Mouse (Mus musculus) heart, embryonic 14.5 days (tissue): ENCODE data around the gene Thtpa. TPM values are rescaled to one million over a fixed set of nuclear protein-coding genes. Genes with fewer than 3 reads are reported as not detected.

Source experiments
- ATAC-seq: fragments of 200-750 bp; cut with Nextera tagmentation; 2 replicates; pipeline ENCODE4 v1.8.0; 2017; ENCODE audit warnings: low read depth, moderate TSS enrichment; ENCODE audit not compliant: insufficient number of reproducible peaks, insufficient read depth, low FRiP score
- H3K27ac ChIP-seq, 2 experiments: fragments of 200-500 bp in 1 of 2; fragments of 300-500 bp in 1 of 2; sonication (generic) in 1 of 2; replicated peaks in 1 of 2; 2 replicates each; pipeline ENCODE4 v1.5.1; 2012 to 2014; ENCODE audit warnings: low read depth in 2 of 2, low read length in 2 of 2, control low read depth in 1 of 2, mild to moderate bottlenecking in 1 of 2, mixed read lengths in 1 of 2; ENCODE audit not compliant: control insufficient read depth in 1 of 2, insufficient read depth in 1 of 2
- H3K27me3 ChIP-seq: fragments of 300-500 bp; sonication (generic); 2 replicates; pipeline ENCODE4 v1.6.1; 2014; ENCODE audit warnings: mild to moderate bottlenecking, low read length, control low read depth; ENCODE audit not compliant: control insufficient read depth, insufficient read depth
- H3K36me3 ChIP-seq: fragments of 300-500 bp; sonication (generic); 2 replicates; pipeline ENCODE4 v1.6.1; 2014; ENCODE audit warnings: mild to moderate bottlenecking, control low read depth, low read length, mixed read lengths; ENCODE audit not compliant: control insufficient read depth, insufficient read depth
- H3K4me1 ChIP-seq, 2 experiments: fragments of 200-500 bp in 1 of 2; fragments of 300-500 bp in 1 of 2; sonication (generic) in 1 of 2; 2 replicates each; pipeline ENCODE4 v1.6.1; 2012 to 2014; ENCODE audit warnings: low read length in 2 of 2, control low read depth in 1 of 2, mixed read lengths in 1 of 2; ENCODE audit not compliant: control insufficient read depth in 2 of 2, insufficient read depth in 2 of 2
- H3K4me2 ChIP-seq: fragments of 300-500 bp; sonication (generic); 2 replicates; pipeline ENCODE4 v1.6.1; 2014; ENCODE audit warnings: mild to moderate bottlenecking, low read length
- H3K4me3 ChIP-seq, 2 experiments: fragments of 200-500 bp in 1 of 2; fragments of 300-500 bp in 1 of 2; sonication (generic) in 1 of 2; 2 replicates each; pipeline ENCODE4 v1.5.1; 2012 to 2014; ENCODE audit warnings: low read length in 2 of 2, mild to moderate bottlenecking in 2 of 2, control low read depth in 1 of 2, low read depth in 1 of 2, moderate library complexity in 1 of 2; ENCODE audit not compliant: control insufficient read depth in 1 of 2, insufficient read depth in 1 of 2
- H3K9ac ChIP-seq: fragments of 300-500 bp; sonication (generic); 2 replicates; pipeline ENCODE4 v1.6.1; 2014; ENCODE audit warnings: mild to moderate bottlenecking, low read length
- H3K9me3 ChIP-seq: fragments of 300-500 bp; sonication (generic); 2 replicates; pipeline ENCODE4 v1.6.1; 2016; ENCODE audit warnings: low read length, control low read depth; ENCODE audit not compliant: control insufficient read depth
- WGBS: fragments of 180-500 bp; shearing (Covaris S2); extraction: QIAGEN DNeasy Blood & Tissue Kit; methylation state at CpG from one replicate; pipeline ENCODE4 v1.1.7; 2014; 5-methylcytosine and 5-hydroxymethylcytosine counted together
- polyA plus RNA-seq: library from polyadenylated mRNA; unstranded; fragments of >200 nt; fragmentation: Nextera tagmentation; extraction: Ambion mirVana; gene quantifications from 2 replicates; pipeline ENCODE4 v1.2.1, GENCODE M21; 2014

Gene Thtpa
- polyA plus RNA-seq, 1 experiment from 2014 or later, result 15.1 TPM

DNA sequence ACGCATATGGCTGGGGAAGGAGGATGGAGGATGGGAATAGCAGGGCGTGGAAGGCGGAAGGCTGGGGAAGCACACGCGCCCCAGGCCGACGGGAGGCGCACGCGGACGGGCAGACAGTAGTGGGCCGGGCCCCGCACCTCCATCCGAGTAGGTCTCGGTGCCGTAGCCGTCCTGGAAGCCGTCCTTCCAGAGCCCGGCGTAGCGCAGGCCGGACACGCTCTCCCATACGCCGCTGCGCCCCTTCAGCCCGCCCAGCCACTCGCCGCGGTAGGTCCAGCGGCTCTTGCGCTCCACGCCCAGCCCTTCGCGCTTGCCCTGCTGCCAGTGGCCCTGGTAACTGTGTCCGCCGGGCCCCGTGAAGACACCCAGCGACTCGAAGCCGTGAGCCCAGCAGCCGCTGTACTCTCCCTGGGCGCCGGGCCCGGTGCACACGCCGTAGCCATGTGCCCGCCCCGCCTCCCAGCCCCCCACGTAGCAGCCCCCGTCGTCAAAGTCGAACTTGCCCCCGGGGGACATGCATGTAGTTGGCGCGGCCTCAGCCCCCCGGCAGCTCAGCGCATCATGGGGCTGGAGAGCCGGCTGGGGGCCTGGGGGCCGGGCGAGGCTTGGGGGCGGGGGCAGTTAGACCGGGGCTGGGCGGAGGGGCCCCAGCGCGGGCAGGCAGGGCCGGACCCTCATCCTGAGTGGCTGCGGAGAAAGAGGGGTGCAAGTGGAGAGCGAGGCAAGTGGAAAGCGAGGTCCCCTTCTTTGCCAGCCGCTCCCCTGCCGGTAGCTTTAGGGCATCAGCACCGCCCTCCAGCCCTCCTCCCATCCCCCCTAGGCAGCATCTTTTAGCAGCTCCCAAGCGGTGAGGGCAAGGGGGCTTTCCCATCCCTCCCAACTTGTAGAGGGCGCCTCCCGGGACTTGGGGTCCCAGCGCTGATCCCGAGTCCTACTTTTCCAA lies 20.4 kb downstream of the Thtpa start:
- H3K27me3 ChIP-seq, result peaks cover 77% of the 10 kb centered on the region
- ATAC-seq, result peak; percentile 46

GRCm38 (mm10) chr14:55115846-55116245 lies 21.3 kb downstream of the Thtpa start:
- H3K36me3 ChIP-seq, result no peaks in the 10 kb centered on the region
- peak overlapping the region; percentile 92 for H3K4me2 ChIP-seq
- H3K4me1 ChIP-seq, result peaks cover 2 to 20% of the 10 kb centered on the region in 2 experiments; a peak in 3 of 4 replicates
- H3K9me3 ChIP-seq, result no peaks in the 10 kb centered on the region
- WGBS, result 2% methylated on average over 8 of the region's 8 CpGs
- H3K9ac ChIP-seq, result no peak overlapping the region
- H3K27me3 ChIP-seq, result peaks cover 69% of the 10 kb centered on the region
- H3K27ac ChIP-seq, result no peak overlapping the region
- ATAC-seq, result no peak
- H3K4me3 ChIP-seq, result peak overlapping the region in 1 of 2 experiments; percentile 55; a peak in 1 of 4 replicates

More for the DNA sequence above, 20.4 kb downstream of the Thtpa start:
- peaks cover 2 to 20% of the 10 kb centered on the region in 2 experiments; a peak in 3 of 4 replicates for H3K4me1 ChIP-seq
- H3K9me3 ChIP-seq, result no peaks in the 10 kb centered on the region
- H3K27ac ChIP-seq, result no peak overlapping the region
- H3K4me2 ChIP-seq, result peak overlapping the region; percentile 92
- H3K36me3 ChIP-seq, result no peaks in the 10 kb centered on the region
- under 1% methylated on average over 58 of the region's 78 CpGs for WGBS
- peak overlapping the region; percentile 68 for H3K9ac ChIP-seq
- peak overlapping the region; percentile 42 to 55 for H3K4me3 ChIP-seq

- Histone ChIP-seq H3K36me3 (no peaks in the 10 kb centered on the region), H3K9ac (no peak within 1 kb of the TSS), H3K4me2 (peak within 1 kb of the TSS; percentile 92), H3K27me3 (peaks cover 62% of the 10 kb centered on the region), H3K9me3 (no peaks in the 10 kb centered on the region), H3K27ac (no peak within 1 kb of the TSS), H3K4me3 (peak within 1 kb of the TSS in 1 of 2 experiments; percentile 55; a peak in 1 of 4 replicates), H3K4me1 (peaks cover 2 to 20% of the 10 kb centered on the region in 2 experiments; a peak in 3 of 4 replicates)
- WGBS, result 7% methylated on average over 21 of the region's 21 CpGs
- ATAC-seq, result no peak
Observed at GRCm38 (mm10) chr14:55116425-55117200, 22.0 kb downstream of the Thtpa start, which contains the start of gene Jph4. Jph4 (minus strand) TSS chr14:55116935.

DNA sequence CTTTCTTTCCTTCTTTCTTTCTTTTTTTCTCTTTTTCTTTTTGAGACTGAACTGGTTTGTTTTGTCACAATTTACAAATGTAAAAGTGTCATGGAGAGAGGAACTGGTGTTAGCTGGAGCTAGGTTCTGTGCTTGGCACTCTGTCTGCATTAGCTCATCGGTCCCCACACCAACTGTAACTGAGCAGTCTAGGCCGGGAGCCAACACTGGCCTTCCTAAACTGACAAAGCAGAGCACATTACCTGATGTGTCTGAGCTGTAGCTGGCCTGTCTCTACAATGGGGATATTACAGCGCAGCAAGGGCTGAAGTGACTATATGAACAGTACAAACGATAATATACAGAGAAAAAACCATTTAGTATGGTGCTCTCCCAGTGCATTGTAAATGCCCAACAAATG lies 24.3 kb downstream of the Thtpa start:
- no peaks in the 10 kb centered on the region for H3K9me3 ChIP-seq
- H3K27ac ChIP-seq, result no peak overlapping the region
- peaks cover 6 to 29% of the 10 kb centered on the region in 2 experiments for H3K4me1 ChIP-seq
- H3K4me3 ChIP-seq, result no peak overlapping the region
- WGBS, result 59% methylated on average over 4 of the region's 4 CpGs
- H3K9ac ChIP-seq, result no peak overlapping the region
- H3K4me2 ChIP-seq, result no peak overlapping the region
- H3K36me3 ChIP-seq, result no peaks in the 10 kb centered on the region
- ATAC-seq, result no peak
- peaks cover 42% of the 10 kb centered on the region for H3K27me3 ChIP-seq

DNA sequence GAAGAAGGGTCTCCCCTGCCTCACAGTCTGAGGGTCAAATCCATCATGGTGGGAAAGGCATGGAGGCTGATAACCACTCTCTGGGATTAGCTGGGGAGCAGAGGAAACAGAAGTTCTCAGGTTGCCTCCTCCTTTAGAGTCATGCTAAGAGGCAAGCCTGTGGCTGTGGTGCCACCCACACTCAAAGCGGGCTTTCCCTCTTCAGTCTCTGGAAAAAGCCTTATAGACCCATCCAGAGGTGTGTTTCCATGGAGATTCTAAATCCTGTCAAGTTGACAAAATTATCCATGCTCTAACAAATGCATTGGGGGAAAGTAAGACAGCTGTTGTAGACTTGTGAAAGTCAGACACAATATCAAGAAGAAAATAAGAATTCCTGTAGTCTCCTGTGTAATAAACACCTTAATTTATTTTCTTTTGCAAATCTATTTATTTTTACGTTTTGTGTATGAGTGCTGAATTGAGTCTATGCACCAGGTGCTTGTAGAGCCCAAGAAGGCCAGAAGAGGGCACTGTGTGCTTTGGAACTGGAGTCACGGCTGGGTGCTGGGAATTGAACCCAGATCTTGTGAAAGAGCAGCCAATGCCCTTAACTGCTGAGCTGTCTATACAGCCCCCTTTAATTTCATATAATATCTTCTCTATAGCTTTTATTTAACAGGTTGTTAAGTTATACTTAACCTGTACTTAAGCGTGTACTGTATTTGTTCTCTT lies 25.0 kb downstream of the Thtpa start:
- WGBS, result 75% methylated on average over 4 of the region's 4 CpGs
- no peak for ATAC-seq
- Histone ChIP-seq H3K9ac (no peak overlapping the region), H3K27ac (no peak overlapping the region), H3K36me3 (no peaks in the 10 kb centered on the region), H3K9me3 (no peaks in the 10 kb centered on the region), H3K4me1 (peaks cover 6 to 23% of the 10 kb centered on the region in 2 experiments), H3K27me3 (peaks cover 35% of the 10 kb centered on the region), H3K4me3 (no peak overlapping the region), H3K4me2 (no peak overlapping the region)

DNA sequence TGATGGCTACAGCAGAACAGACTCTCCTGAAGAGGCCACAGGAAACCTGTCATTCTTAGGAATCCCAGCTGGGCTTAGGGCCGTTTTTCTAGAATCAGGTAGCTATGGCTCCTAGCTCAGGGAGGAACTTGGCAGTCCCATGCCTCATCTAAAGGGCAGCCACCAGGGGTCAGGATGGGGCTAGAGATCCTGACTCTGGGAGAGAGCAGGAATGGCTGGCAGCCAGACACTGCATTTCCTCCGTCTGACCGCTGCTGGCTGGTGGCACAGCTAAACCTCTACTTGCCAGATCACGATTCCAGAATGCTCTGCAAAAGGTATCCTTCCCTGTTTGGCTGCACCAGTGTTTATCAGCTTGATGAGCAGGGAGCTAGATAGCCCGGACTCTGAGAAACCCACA lies 27.4 kb downstream of the Thtpa start:
- peak overlapping the region in 1 of 2 experiments; percentile 28; a peak in 1 of 4 replicates for H3K27ac ChIP-seq
- H3K9me3 ChIP-seq, result no peaks in the 10 kb centered on the region
- no peaks in the 10 kb centered on the region for H3K36me3 ChIP-seq
- H3K4me2 ChIP-seq, result peak overlapping the region; percentile 61
- 1% methylated on average over 5 of the region's 5 CpGs for WGBS
- peaks cover 11% of the 10 kb centered on the region for H3K27me3 ChIP-seq
- ATAC-seq, result peak; percentile 83
- peak overlapping the region; percentile 35 for H3K9ac ChIP-seq
- H3K4me1 ChIP-seq, result peaks cover 4 to 10% of the 10 kb centered on the region in 2 experiments; a peak in 3 of 4 replicates
- H3K4me3 ChIP-seq, result peak overlapping the region in 1 of 2 experiments; percentile 17; a peak in 2 of 4 replicates

- H3K9ac ChIP-seq, result peak overlapping the region; percentile 35
- H3K36me3 ChIP-seq, result no peaks in the 10 kb centered on the region
- ATAC-seq, result no peak
- peak overlapping the region in 1 of 2 experiments; percentile 28; a peak in 1 of 4 replicates for H3K27ac ChIP-seq
- 33% methylated on average over 8 of the region's 8 CpGs for WGBS
- H3K4me3 ChIP-seq, result peak overlapping the region in 1 of 2 experiments; percentile 17; a peak in 2 of 4 replicates
- peaks cover 7% of the 10 kb centered on the region for H3K27me3 ChIP-seq
- H3K4me1 ChIP-seq, result peaks cover 4 to 10% of the 10 kb centered on the region in 2 experiments; a peak in 3 of 4 replicates
- no peaks in the 10 kb centered on the region for H3K9me3 ChIP-seq
- peak overlapping the region; percentile 61 for H3K4me2 ChIP-seq
Observed at GRCm38 (mm10) chr14:55122359-55122758, 27.8 kb downstream of the Thtpa start.
